Mouse (Mus musculus) neural tube, embryonic 14.5 days (tissue): ENCODE measurements around the gene Gm47841. TPM values are rescaled to one million over a fixed set of nuclear protein-coding genes. Genes with fewer than 3 reads are reported as not detected.
A peak's percentile ranks its signal among the peaks of the same experiment; 100 is the strongest.

ENCODE experiments used
- ATAC-seq: fragments of 200-750 bp; cut with Nextera tagmentation; 2 replicates; pipeline ENCODE4 v1.8.0; 2017; ENCODE audit warnings: low read depth, mild to moderate bottlenecking, moderate TSS enrichment, moderate library complexity
- H3K27ac ChIP-seq: fragments of 300-500 bp; sonication (generic); 2 replicates; pipeline ENCODE4 v1.5.1; 2014; ENCODE audit warnings: low read depth, mild to moderate bottlenecking, control low read depth, low read length, moderate library complexity, mixed read lengths
- H3K27me3 ChIP-seq: fragments of 300-500 bp; sonication (generic); 2 replicates; pipeline ENCODE4 v1.6.1; 2014; ENCODE audit warnings: low read length; ENCODE audit not compliant: control insufficient read depth, insufficient read depth
- H3K36me3 ChIP-seq: fragments of 300-500 bp; sonication (generic); 2 replicates; pipeline ENCODE4 v1.6.1; 2014; ENCODE audit warnings: low read length, mixed read lengths; ENCODE audit not compliant: control insufficient read depth, insufficient read depth
- H3K4me1 ChIP-seq: fragments of 300-500 bp; sonication (generic); 2 replicates; pipeline ENCODE4 v1.6.1; 2014; ENCODE audit warnings: low read length; ENCODE audit not compliant: control insufficient read depth, insufficient read depth
- H3K4me2 ChIP-seq: fragments of 300-500 bp; sonication (generic); 2 replicates; pipeline ENCODE4 v1.6.1; 2014; ENCODE audit warnings: mild to moderate bottlenecking, low read depth, low read length, control low read depth
- H3K4me3 ChIP-seq: fragments of 300-500 bp; sonication (generic); 2 replicates; pipeline ENCODE4 v1.5.1; 2014; ENCODE audit warnings: low read depth, low read length, control low read depth, mixed read lengths
- H3K9ac ChIP-seq: fragments of 300-500 bp; sonication (generic); replicated peaks from 2 replicates; pipeline ENCODE4 v1.6.1; 2014; ENCODE audit warnings: low read depth, mild to moderate bottlenecking, control low read depth, low read length, mixed read lengths
- H3K9me3 ChIP-seq: fragments of 300-500 bp; sonication (generic); 2 replicates; pipeline ENCODE4 v1.6.1; 2016; ENCODE audit warnings: low read length; ENCODE audit not compliant: control insufficient read depth
- WGBS: fragments of 180-500 bp; shearing (Covaris S2); extraction: QIAGEN DNeasy Blood & Tissue Kit; methylation state at CpG from one replicate; pipeline ENCODE4 v1.1.7; 2014; 5-methylcytosine and 5-hydroxymethylcytosine counted together
- polyA plus RNA-seq: library from polyadenylated mRNA; unstranded; fragments of >200 nt; fragmentation: Nextera tagmentation; extraction: Ambion mirVana; gene quantifications from 2 replicates; pipeline ENCODE4 v1.2.1, GENCODE M21; 2014

The Gm47841 gene
- polyA plus RNA-seq, 1 experiment from 2014 or later = not detected

- Histone ChIP-seq H3K9me3 (no peaks in the 10 kb centered on the region), H3K4me2 (no peak overlapping the region), H3K27ac (no peak overlapping the region), H3K9ac (no peak overlapping the region), H3K36me3 (no peaks in the 10 kb centered on the region), H3K27me3 (no peaks in the 10 kb centered on the region), H3K4me1 (peaks cover 27% of the 10 kb centered on the region), H3K4me3 (no peak overlapping the region)
- ATAC-seq = peak; percentile 49; the same call in 1 of the 2 replicates
- 14% methylated on average over 7 of the region's 9 CpGs for WGBS
Observed at GRCm38 (mm10) chr15:101066920-101067696, 19.9 kb upstream of the Gm47841 start.

GRCm38 (mm10) chr15:101066364-101066847 is 19.2 kb upstream of the Gm47841 start:
- Histone ChIP-seq H3K27ac (no peak overlapping the region), H3K4me3 (no peak overlapping the region), H3K36me3 (no peaks in the 10 kb centered on the region), H3K9ac (no peak overlapping the region), H3K9me3 (no peaks in the 10 kb centered on the region), H3K4me1 (peaks cover 27% of the 10 kb centered on the region), H3K27me3 (no peaks in the 10 kb centered on the region), H3K4me2 (no peak overlapping the region)
- WGBS = 4% methylated on average over 6 of the region's 6 CpGs
- ATAC-seq = no peak; the same call in 1 of the 2 replicates

- 9% methylated on average over 6 of the region's 6 CpGs for WGBS
Observed at GRCm38 (mm10) chr15:101065069-101065468, 17.9 kb upstream of the Gm47841 start.

GRCm38 (mm10) chr15:101060280-101060852 is 13.2 kb upstream of the Gm47841 start:
- no peak for ATAC-seq
- H3K27me3 ChIP-seq = no peaks in the 10 kb centered on the region
- H3K9me3 ChIP-seq = no peaks in the 10 kb centered on the region
- H3K27ac ChIP-seq = no peak overlapping the region
- 37% methylated on average over 11 of the region's 11 CpGs for WGBS
- no peak overlapping the region for H3K4me2 ChIP-seq
- no peak overlapping the region for H3K4me3 ChIP-seq
- peaks cover 9% of the 10 kb centered on the region; the same call in 1 of the 2 replicates for H3K4me1 ChIP-seq
- no peaks in the 10 kb centered on the region for H3K36me3 ChIP-seq
- no peak overlapping the region for H3K9ac ChIP-seq

More at GRCm38 (mm10) chr15:101065069-101065468, 17.9 kb upstream of the Gm47841 start:
- H3K9ac ChIP-seq = no peak overlapping the region
- ATAC-seq = no peak
- H3K27ac ChIP-seq = no peak overlapping the region
- no peak overlapping the region for H3K4me2 ChIP-seq
- H3K27me3 ChIP-seq = no peaks in the 10 kb centered on the region
- H3K9me3 ChIP-seq = no peaks in the 10 kb centered on the region
- H3K4me1 ChIP-seq = peaks cover 26% of the 10 kb centered on the region
- H3K4me3 ChIP-seq = no peak overlapping the region
- H3K36me3 ChIP-seq = no peaks in the 10 kb centered on the region

GRCm38 (mm10) chr15:101059570-101060279 is 12.5 kb upstream of the Gm47841 start:
- no peaks in the 10 kb centered on the region for H3K9me3 ChIP-seq
- no peak overlapping the region for H3K4me3 ChIP-seq
- H3K4me2 ChIP-seq = no peak overlapping the region
- no peaks in the 10 kb centered on the region for H3K36me3 ChIP-seq
- H3K27me3 ChIP-seq = no peaks in the 10 kb centered on the region
- H3K27ac ChIP-seq = no peak overlapping the region
- peaks cover 5% of the 10 kb centered on the region; the same call in 1 of the 2 replicates for H3K4me1 ChIP-seq
- no peak overlapping the region for H3K9ac ChIP-seq
- no peak for ATAC-seq
- 22% methylated on average over 9 of the region's 9 CpGs for WGBS

- Histone ChIP-seq H3K27ac (no peak overlapping the region), H3K27me3 (peaks cover 7% of the 10 kb centered on the region), H3K36me3 (no peaks in the 10 kb centered on the region), H3K4me3 (no peak overlapping the region), H3K9me3 (no peaks in the 10 kb centered on the region), H3K4me1 (peaks cover 9% of the 10 kb centered on the region; the same call in 1 of the 2 replicates), H3K9ac (no peak overlapping the region), H3K4me2 (no peak overlapping the region)
- ATAC-seq = peak; percentile 77; the same call in 1 of the 2 replicates
- 38% methylated on average over 10 of the region's 10 CpGs for WGBS
Observed at GRCm38 (mm10) chr15:101056225-101056624, 9.0 kb upstream of the Gm47841 start.

GRCm38 (mm10) chr15:101054541-101054940 is 7.3 kb upstream of the Gm47841 start:
- peaks cover 4% of the 10 kb centered on the region; the same call in 1 of the 2 replicates for H3K4me1 ChIP-seq
- no peak overlapping the region for H3K4me3 ChIP-seq
- WGBS = 70% methylated on average over 10 of the region's 10 CpGs

GRCm38 (mm10) chr15:101053832-101054459 is 6.7 kb upstream of the Gm47841 start:
- H3K36me3 ChIP-seq = no peaks in the 10 kb centered on the region
- ATAC-seq = no peak
- peaks cover 7% of the 10 kb centered on the region for H3K27me3 ChIP-seq
- peak overlapping the region; percentile 35 for H3K4me3 ChIP-seq
- 8% methylated on average over 57 of the region's 65 CpGs for WGBS
- no peak overlapping the region for H3K27ac ChIP-seq
- peaks cover 4% of the 10 kb centered on the region; the same call in 1 of the 2 replicates for H3K4me1 ChIP-seq
- peak overlapping the region; percentile 47 for H3K4me2 ChIP-seq
- H3K9me3 ChIP-seq = no peaks in the 10 kb centered on the region
- H3K9ac ChIP-seq = peak overlapping the region; percentile 37; the same call in 1 of the 2 replicates

More at GRCm38 (mm10) chr15:101054541-101054940, 7.3 kb upstream of the Gm47841 start:
- no peak for ATAC-seq
- Histone ChIP-seq H3K27me3 (peaks cover 7% of the 10 kb centered on the region), H3K27ac (no peak overlapping the region), H3K36me3 (no peaks in the 10 kb centered on the region), H3K4me2 (no peak overlapping the region), H3K9me3 (no peaks in the 10 kb centered on the region), H3K9ac (no peak overlapping the region)
